Mouse (Mus musculus) neutrophil, adult 65 days (primary cell): ENCODE results near the gene Tle3. TPM values are rescaled to one million over a fixed set of nuclear protein-coding genes. Genes with fewer than 3 reads are reported as not detected.

Experiments used
- total RNA-seq: library from RNA; stranded (reverse); gene quantifications from 2 replicates; pipeline ENCODE4 v1.2.4, GENCODE M21; 2023

The Tle3 gene
- total RNA-seq = 237 and 249 TPM in 2 replicates

DNA sequence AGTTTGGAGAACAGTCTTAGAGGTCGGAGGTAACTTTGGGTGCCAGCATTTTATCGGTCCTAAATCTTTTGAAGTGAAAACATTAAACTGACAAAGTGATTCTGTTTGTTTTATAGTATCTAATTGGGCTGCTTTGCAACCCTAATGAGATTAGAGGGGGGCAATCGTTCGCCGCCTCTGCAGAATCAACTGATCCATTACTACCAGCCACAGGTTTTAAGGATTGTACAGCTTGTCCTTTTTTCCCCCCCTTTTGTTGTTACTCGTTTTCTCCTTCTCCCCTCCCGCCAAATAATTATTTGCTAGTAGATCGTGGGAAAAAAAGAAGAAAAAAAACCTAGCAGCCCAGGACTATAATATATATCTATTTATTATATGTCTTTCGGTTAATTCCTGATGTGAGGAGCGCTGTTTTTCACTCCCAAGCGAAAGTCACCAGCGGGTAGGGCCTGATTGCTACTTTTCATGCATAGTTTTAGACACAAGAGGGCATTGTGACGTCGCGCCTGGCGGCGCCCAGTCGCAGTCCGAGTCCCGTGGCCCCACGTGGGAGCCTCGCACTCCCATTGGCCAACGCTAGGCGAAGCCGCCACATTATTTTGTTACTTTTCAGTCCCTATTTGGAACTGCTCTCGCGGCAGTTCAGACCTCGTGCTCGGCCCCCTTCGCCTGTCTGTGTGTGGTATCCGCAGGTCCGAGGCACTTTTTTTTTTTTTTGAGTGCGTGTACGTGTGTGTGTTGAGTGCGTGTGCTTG, at the start of gene Tle3:
TSS of gene Tle3 (plus strand) at position 612 of the 755 bp plus-strand sequence.

